Mouse (Mus musculus) G1E (cell line): ENCODE results near the gene Zfyve27.

ENCODE experiments used
- CTCF ChIP-seq: IDR thresholded peaks from 2 replicates; pipeline ENCODE4 v1.5.1; 2012; ENCODE audit warnings: low read depth, low read length, inconsistent platforms, mixed read lengths
- GATA1 ChIP-seq: IDR thresholded peaks from 2 replicates; pipeline ENCODE4 v1.6.1; 2012; ENCODE audit warnings: borderline replicate concordance, low read length, inconsistent platforms, mixed read lengths
- POLR2AphosphoS5 ChIP-seq: IDR thresholded peaks from 2 replicates; pipeline ENCODE4 v1.6.1; 2012; ENCODE audit warnings: low read depth, low read length, inconsistent platforms; ENCODE audit not compliant: insufficient replicate concordance

DNA sequence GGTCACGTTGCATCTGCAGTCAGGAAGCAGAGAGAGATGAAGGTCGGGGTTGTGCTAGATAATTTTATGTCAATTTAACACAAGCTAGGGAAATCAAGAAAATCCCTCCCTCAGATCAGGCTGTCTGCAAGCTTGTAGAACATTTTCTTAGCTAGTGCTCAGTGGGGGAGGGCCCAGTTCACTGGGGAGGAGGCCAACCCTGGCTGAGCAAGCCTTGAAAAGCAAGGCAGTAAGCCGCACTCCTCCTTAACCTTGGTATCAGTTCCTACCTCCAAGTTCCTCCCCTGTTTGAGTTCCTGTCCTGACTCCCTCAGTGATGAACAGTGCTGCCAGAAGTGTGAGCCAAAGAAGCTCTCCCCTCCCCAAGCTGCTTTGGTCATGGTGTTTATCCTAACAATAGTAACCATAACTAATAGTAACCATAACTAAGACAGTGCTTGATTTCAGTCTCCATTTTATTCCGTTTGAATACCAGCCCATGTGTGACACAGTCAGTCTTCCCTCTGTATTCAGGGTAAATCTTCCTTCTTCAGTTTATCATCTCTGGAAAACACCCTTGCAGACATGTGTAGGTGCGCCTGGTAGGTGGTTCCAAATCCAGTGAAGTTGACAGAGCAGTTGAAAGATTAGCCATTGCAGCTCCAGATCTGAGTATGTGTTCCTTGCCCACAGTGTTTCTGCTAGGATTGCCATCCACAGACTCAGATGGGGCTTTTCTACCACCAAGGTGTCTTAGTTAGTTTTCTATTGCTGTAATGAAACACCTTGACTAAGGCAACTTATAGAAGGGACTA, 23.8 kb upstream of the Zfyve27 start:
- TF ChIP-seq CTCF (no peak), POLR2AphosphoS5 (no peak), GATA1 (no peak)
